Comparison of ENCODE assay signal across 10 mouse cellular contexts in the genomic region with DNA sequence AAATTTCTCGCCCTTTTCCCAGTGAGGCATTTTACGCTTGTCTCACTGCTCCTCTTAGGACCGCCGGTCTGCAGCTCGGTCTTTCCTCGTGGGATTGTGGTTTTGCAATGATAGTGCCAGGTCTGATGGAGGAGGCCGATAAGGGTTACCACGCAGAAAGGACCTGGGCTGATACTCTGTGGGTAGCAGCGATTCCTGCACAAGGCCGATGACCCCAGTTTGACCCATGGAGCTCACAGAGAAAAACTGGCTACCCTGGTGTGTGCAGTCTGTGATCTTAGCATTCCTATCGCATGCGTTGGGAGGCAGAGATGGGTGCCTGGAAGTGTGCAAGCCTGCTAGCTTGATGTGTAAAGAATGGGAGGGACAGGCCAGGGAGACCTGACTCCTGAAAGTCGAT. TPM values are rescaled to one million over a fixed set of nuclear protein-coding genes. Genes with fewer than 3 reads are reported as not detected.
DNase-seq lines count a peak whose midpoint lies in the region; ATAC-seq and TF ChIP-seq lines count a peak whose summit lies in the region.
"Had no signal": no experiment of that assay in that cellular context is flagged by ENCODE, and none has a peak within 500 bp of the region (broad histone marks: within the 10 kb centered on the region; RNA-seq: fewer than 3 reads in every experiment).

No protein-coding gene starts in this region.

- H3K36me3 ChIP-seq in heart, postnatal 0 days (replicated peaks; ENCODE audit: control insufficient read depth, insufficient read depth, low read length): no peaks in the 10 kb centered on the region
- no peaks in the 10 kb centered on the region for H3K36me3 ChIP-seq in embryonic facial prominence, embryonic 10.5 days (replicated peaks)
- no peaks in the 10 kb centered on the region for H3K36me3 ChIP-seq in intestine, embryonic 15.5 days

- no peak overlapping the region for H3K4me2 ChIP-seq in heart, postnatal 0 days (ENCODE audit: low read depth, low read length)
- H3K4me2 ChIP-seq in intestine, embryonic 15.5 days (replicated peaks): no peak overlapping the region

- 32% methylated on average over 13 of the region's 13 CpGs for WGBS in heart, postnatal 0 days
- WGBS in embryonic facial prominence, embryonic 10.5 days: 54% methylated on average over 13 of the region's 13 CpGs
- WGBS in intestine, embryonic 15.5 days: 42% methylated on average over 13 of the region's 13 CpGs

- no peak overlapping the region for H3K4me3 ChIP-seq in heart, postnatal 0 days (ENCODE audit: low read depth, low read length)
- H3K4me3 ChIP-seq in embryonic facial prominence, embryonic 10.5 days: no peak overlapping the region
- H3K4me3 ChIP-seq in intestine, embryonic 15.5 days (replicated peaks): no peak overlapping the region

- no peak for DNase-seq in heart, postnatal 0 days (ENCODE audit: low spot score)
- DNase-seq in heart, adult 8-10 months (ENCODE audit: low spot score): no peak
- DNase-seq in MN1 (ENCODE audit: low spot score): peak; percentile 12
- DNase-seq in embryonic facial prominence, embryonic 10.5 days (ENCODE audit: low spot score): peak; percentile 24
- no peak for DNase-seq in ovary, postnatal 36 days (ENCODE audit: low spot score)
- DNase-seq: lung, adult 18-20 months; right cerebral cortex, postnatal 25 days had no signal

- H3K9ac ChIP-seq in heart, postnatal 0 days (replicated peaks; ENCODE audit: low read depth, low read length): no peak overlapping the region
- H3K9ac ChIP-seq in intestine, embryonic 15.5 days: no peak overlapping the region

- TF ChIP-seq CTCF in heart, postnatal 0 days (IDR thresholded peaks at IDR 0.05; ENCODE audit: low read depth): no peak

- peaks cover 3% of the 10 kb centered on the region; the same call in 1 of the 2 replicates for H3K4me1 ChIP-seq in heart, postnatal 0 days (ENCODE audit: control insufficient read depth, insufficient read depth)
- H3K4me1 ChIP-seq in embryonic facial prominence, embryonic 10.5 days: peaks cover 42% of the 10 kb centered on the region
- H3K4me1 ChIP-seq in intestine, embryonic 15.5 days (replicated peaks): 0 out of 2 replicates have a peak, but pooled peaks cover 5% of the 10 kb centered on the region

- TF ChIP-seq EP300 in heart, postnatal 0 days (IDR thresholded peaks at IDR 0.05; ENCODE audit: low read depth): no peak

- no peaks in the 10 kb centered on the region for H3K9me3 ChIP-seq in heart, postnatal 0 days (replicated peaks; ENCODE audit: control insufficient read depth, low read length)
- no peaks in the 10 kb centered on the region for H3K9me3 ChIP-seq in embryonic facial prominence, embryonic 10.5 days
- H3K9me3 ChIP-seq in intestine, embryonic 15.5 days: no peaks in the 10 kb centered on the region

- no peaks in the 10 kb centered on the region for H3K27me3 ChIP-seq in heart, postnatal 0 days (ENCODE audit: control insufficient read depth, insufficient read depth, low read length)
- no peaks in the 10 kb centered on the region for H3K27me3 ChIP-seq in embryonic facial prominence, embryonic 10.5 days (replicated peaks; ENCODE audit: low read depth, poor library complexity, severe bottlenecking)
- no peaks in the 10 kb centered on the region for H3K27me3 ChIP-seq in intestine, embryonic 15.5 days (replicated peaks)

- no peak overlapping the region for H3K27ac ChIP-seq in heart, postnatal 0 days (ENCODE audit: low read depth)
- H3K27ac ChIP-seq in embryonic facial prominence, embryonic 10.5 days (replicated peaks): no peak overlapping the region
- H3K27ac ChIP-seq in intestine, embryonic 15.5 days: no peak overlapping the region

- ATAC-seq in heart, postnatal 0 days (ENCODE audit: insufficient read depth, low read depth): peak; percentile 27; the same call in 1 of the 2 replicates
- peak; percentile 52; the same call in 1 of the 2 replicates for ATAC-seq in megakaryocyte-erythroid progenitor cell, adult 5-6 weeks (replicated peaks; ENCODE audit: low FRiP score, low TSS enrichment, poor library complexity, severe bottlenecking)
- no peak for ATAC-seq in intestine, embryonic 15.5 days

RNA-seq across cellular contexts. Expression of gene Gm11077, which starts 46.3 kb away (rescaled TPM):
- total RNA-seq in heart, postnatal 0 days (2014; rRNA removed; ENCODE audit: low replicate concordance): not detected in 2 replicates
- not detected in 2 replicates for polyA plus RNA-seq in heart, postnatal 0 days (2015; fragmentation: Nextera tagmentation; extraction: Ambion mirVana)
- not detected for total RNA-seq in heart, adult 8-10 months (2022)
- not detected in 2 replicates for polyA plus RNA-seq in embryonic facial prominence, embryonic 10.5 days (2016; fragmentation: Nextera tagmentation; extraction: Ambion mirVana)
- total RNA-seq in megakaryocyte-erythroid progenitor cell, adult 5-6 weeks (2014; fragmentation: Nextera tagmentation): not detected in 2 replicates
- not detected in 2 replicates for total RNA-seq in megakaryocyte-erythroid progenitor cell, adult 5-6 weeks (2017)
- not detected in 2 replicates for polyA plus RNA-seq in intestine, embryonic 15.5 days (2015; fragmentation: Nextera tagmentation; extraction: Ambion mirVana)
- total RNA-seq: layer of hippocampus, postnatal 14 days had no signal

Comparison
In these comparisons a context has a peak if more than half of its experiments do, and no peak if none do; other contexts are left out.
1. DNase-seq: peak in MN1 (single experiment) and embryonic facial prominence, embryonic 10.5 days (single experiment); none in heart, postnatal 0 days (single experiment), heart, adult 8-10 months (single experiment) and ovary, postnatal 36 days (single experiment).